Mouse (Mus musculus): ENCODE measurements at regions not wholly inside any gene's neighbourhood (a gene's known extent, or its start where the extent isn't known, plus 50 kb on each side); places are given as distances from the start of the nearest gene placed in this dataset.

DNA sequence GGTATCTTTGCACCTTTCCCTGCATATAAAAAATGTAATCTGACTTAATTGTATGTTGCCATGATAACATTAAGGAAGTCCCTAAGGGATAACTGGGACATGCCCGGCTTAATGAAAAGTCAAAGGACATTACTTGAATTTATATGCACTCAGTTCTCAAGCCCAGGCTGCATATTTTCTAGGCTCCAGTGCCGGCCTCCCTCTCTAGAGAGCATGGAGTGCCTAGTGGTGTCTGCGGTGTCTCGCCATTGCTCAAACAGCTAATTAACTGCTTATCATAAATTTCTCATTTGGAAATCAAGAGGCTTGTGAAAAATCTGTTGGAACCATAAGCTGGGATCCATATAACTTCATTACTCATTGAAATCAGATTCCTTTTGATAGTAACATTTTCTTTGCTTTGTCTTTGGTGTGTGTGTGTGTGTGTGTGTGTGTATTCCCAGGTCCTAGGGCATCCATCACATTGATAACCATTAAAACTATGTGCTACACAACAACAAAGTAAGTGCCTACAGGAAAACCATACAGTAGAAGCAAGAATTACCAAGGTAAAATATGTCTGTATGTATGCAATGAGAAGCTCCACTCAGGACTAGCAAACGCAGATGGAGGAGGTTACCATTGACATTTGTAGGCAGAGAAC is 238.0 kb upstream of the Apob start:
- Histone ChIP-seq H3K4me1 (ENCODE audit: control insufficient read depth, insufficient read depth, insufficient read length, low read length) (no peaks in the 10 kb centered on the region), H3K36me3 (ENCODE audit: control insufficient read depth, insufficient read depth, low read length) (no peaks in the 10 kb centered on the region), H3K27me3 (ENCODE audit: control insufficient read depth, insufficient read depth, low read length) (no peaks in the 10 kb centered on the region), H3K4me3 (ENCODE audit: low read depth, low read length) (no peak overlapping the region), H3K27ac (ENCODE audit: insufficient read depth, low read depth, low read length) (no peak overlapping the region)
- WGBS = 82% methylated on average over 5 of the region's 5 CpGs
- TF ChIP-seq POLR2A (IDR thresholded peaks at IDR 0.05; ENCODE audit: low read depth, low read length) (no peak), CTCF (IDR thresholded peaks at IDR 0.05; ENCODE audit: extremely low read depth, insufficient read length, insufficient replicate concordance, low read depth, low read length) (no peak)

DNA sequence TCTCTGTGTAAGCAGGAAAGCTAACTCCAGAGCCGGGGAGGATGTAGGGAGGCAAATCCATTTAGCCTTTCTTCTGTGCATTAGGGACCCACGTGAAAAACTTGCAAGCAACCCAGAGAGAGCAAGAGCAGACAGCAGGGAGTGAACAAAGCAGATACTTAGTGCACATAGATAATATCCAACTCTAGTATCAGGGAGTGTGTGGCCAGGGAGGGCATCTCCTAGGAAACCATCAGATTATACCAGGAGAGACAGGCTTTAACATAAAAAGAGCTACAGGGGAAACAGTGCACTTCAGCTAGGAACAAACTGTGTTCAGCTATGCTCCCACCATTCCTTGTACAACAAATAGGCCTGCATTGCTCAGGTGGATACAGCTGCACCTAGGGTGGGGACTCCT is 230.7 kb upstream of the Apob start:
- TF ChIP-seq POLR2A (IDR thresholded peaks at IDR 0.05; ENCODE audit: low read depth, low read length) (no peak), CTCF (IDR thresholded peaks at IDR 0.05; ENCODE audit: extremely low read depth, insufficient read length, insufficient replicate concordance, low read depth, low read length) (no peak)

DNA sequence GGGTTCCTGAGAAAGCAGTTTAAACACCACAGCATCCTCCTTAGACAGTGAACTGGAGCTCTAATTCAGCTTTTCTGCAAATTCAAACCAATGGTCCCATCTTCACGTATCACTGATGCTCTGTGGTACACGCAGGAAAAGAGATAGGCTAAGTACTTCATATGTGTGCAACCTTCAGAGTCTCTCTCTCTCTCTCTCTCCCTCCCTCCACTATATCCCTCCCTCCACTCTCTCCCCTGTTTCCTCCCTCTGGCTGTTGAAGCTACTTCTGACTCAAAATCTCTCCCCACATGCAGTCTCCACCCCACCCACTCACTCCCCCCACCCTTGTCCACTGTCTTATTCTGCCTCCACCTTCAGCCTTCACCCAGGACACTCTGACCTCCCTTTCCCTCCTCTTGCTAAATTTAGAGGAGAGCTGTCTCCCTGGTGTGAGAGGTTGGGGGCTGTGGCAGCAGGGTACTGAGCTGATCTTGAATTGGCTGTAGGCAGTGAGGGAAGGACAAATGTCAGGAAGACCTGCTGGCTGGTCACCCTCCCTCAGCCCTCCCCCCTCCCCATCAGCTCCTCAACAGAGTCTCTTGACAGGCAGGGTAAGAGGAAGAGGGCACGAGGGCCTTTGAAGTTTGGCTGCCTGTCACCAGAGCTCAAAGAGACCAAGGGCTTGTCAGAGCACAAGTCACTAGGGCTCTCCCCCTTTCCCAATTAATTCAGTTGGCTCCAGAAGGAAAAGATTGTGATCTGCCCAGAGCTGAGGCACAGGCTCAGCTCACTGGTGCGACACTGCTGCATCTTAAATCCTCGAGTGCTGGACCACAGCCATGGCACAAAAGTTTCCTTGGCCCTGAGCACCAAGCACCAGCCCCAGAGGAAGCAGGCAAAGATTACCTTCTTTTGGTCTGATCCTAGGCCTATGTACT is 227.9 kb upstream of the Apob start:
- Histone ChIP-seq H3K4me3 (ENCODE audit: low read depth, low read length) (no peak overlapping the region), H3K27me3 (ENCODE audit: control insufficient read depth, insufficient read depth, low read length) (no peaks in the 10 kb centered on the region), H3K27ac (ENCODE audit: insufficient read depth, low read depth, low read length) (no peak overlapping the region), H3K36me3 (ENCODE audit: control insufficient read depth, insufficient read depth, low read length) (no peaks in the 10 kb centered on the region), H3K4me1 (ENCODE audit: control insufficient read depth, insufficient read depth, insufficient read length, low read length) (no peaks in the 10 kb centered on the region)
- 55% methylated on average over 5 of the region's 5 CpGs for WGBS
- TF ChIP-seq CTCF (IDR thresholded peaks at IDR 0.05; ENCODE audit: extremely low read depth, insufficient read length, insufficient replicate concordance, low read depth, low read length) (no peak), POLR2A (IDR thresholded peaks at IDR 0.05; ENCODE audit: low read depth, low read length) (no peak)

More for the DNA sequence above, 230.7 kb upstream of the Apob start:
- Histone ChIP-seq H3K4me3 (ENCODE audit: low read depth, low read length) (no peak overlapping the region), H3K27me3 (ENCODE audit: control insufficient read depth, insufficient read depth, low read length) (no peaks in the 10 kb centered on the region), H3K4me1 (ENCODE audit: control insufficient read depth, insufficient read depth, insufficient read length, low read length) (no peaks in the 10 kb centered on the region), H3K27ac (ENCODE audit: insufficient read depth, low read depth, low read length) (no peak overlapping the region), H3K36me3 (ENCODE audit: control insufficient read depth, insufficient read depth, low read length) (no peaks in the 10 kb centered on the region)
- 19% methylated on average over 2 of the region's 2 CpGs for WGBS

DNA sequence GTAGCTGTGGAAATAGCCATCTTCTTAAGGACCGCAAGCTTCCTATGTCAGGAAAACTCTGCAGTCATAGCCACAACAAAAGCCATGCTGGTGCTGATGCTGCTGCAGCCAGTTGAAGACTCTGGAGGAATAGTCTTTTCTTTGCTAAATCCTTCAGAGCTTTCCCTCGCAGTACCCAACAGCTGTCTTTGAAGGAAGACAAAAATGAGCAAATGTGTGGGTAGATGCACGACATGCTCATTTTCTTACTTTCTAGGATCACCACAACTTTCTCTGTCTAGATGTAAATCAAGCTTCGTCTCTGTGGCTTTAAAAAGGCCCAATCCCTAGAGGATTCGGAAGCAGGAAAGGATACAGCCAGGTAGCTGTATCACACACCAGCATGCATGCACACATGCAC is 222.6 kb upstream of the Apob start:
- H3K36me3 ChIP-seq (ENCODE audit: control insufficient read depth, insufficient read depth, low read length) = no peaks in the 10 kb centered on the region
- no peak overlapping the region for H3K4me3 ChIP-seq (ENCODE audit: low read depth, low read length)
- WGBS = 84% methylated on average over 5 of the region's 5 CpGs
- H3K27ac ChIP-seq (ENCODE audit: insufficient read depth, low read depth, low read length) = no peak overlapping the region
- H3K27me3 ChIP-seq (ENCODE audit: control insufficient read depth, insufficient read depth, low read length) = no peaks in the 10 kb centered on the region
- TF ChIP-seq POLR2A (IDR thresholded peaks at IDR 0.05; ENCODE audit: low read depth, low read length) (no peak), CTCF (IDR thresholded peaks at IDR 0.05; ENCODE audit: extremely low read depth, insufficient read length, insufficient replicate concordance, low read depth, low read length) (no peak)
- H3K4me1 ChIP-seq (ENCODE audit: control insufficient read depth, insufficient read depth, insufficient read length, low read length) = no peaks in the 10 kb centered on the region

DNA sequence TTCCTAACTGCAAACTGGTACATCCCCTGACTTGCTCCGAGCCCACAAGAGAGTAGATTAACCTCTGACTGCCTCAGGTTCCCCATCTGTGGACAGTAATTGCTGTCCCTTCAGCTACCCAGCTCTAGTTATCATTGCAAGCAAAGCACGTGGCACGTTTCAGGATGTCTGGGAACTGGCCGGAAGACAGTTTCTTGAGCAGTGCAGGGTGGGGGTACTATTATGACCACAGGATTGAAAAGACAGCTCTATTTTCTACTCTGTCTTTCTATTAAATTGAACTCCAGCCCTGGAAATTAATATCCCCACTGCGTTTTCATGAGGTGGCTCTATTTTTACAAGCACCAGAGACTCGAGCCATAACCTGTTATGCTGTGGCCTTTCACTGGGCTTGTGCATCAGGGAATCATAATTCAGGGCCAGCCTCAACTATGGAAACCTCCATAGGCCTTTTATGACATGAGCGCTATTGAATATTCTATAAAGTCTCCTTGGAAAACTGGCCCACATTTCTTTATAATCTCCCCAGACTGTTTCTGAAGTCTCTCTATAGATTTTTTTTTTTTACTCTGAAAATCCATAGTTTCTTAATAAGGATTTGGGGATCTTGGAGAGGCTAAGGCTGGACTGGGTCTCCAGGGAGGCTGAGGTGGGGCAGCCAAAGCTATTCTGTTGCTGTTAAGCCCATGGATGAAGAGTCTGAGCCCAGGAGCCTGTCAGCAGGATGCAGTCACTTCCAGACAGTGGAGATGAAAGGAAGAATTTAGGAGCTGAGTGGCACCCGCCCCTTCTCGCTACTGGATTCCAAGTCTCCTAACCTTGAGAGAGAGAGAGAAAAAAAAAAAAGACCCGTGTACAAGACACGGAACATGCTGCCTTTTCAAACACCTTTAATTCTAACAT is 212.4 kb upstream of the Apob start:
- Histone ChIP-seq H3K27ac (ENCODE audit: insufficient read depth, low read depth, low read length) (no peak overlapping the region), H3K27me3 (ENCODE audit: control insufficient read depth, insufficient read depth, low read length) (no peaks in the 10 kb centered on the region), H3K4me3 (ENCODE audit: low read depth, low read length) (no peak overlapping the region), H3K36me3 (ENCODE audit: control insufficient read depth, insufficient read depth, low read length) (no peaks in the 10 kb centered on the region), H3K4me1 (ENCODE audit: control insufficient read depth, insufficient read depth, insufficient read length, low read length) (no peaks in the 10 kb centered on the region)
- WGBS = 82% methylated on average over 11 of the region's 11 CpGs
- TF ChIP-seq CTCF (IDR thresholded peaks at IDR 0.05; ENCODE audit: extremely low read depth, insufficient read length, insufficient replicate concordance, low read depth, low read length) = no peak
- TF ChIP-seq POLR2A (IDR thresholded peaks at IDR 0.05; ENCODE audit: low read depth, low read length) = no peak

GRCm38 (mm10) chr12:7774127-7774526 is 203.3 kb upstream of the Apob start:
- peaks cover 3% of the 10 kb centered on the region; the same call in 1 of the 2 replicates for H3K4me1 ChIP-seq (ENCODE audit: control insufficient read depth, insufficient read depth, insufficient read length, low read length)
- no peaks in the 10 kb centered on the region for H3K36me3 ChIP-seq (ENCODE audit: control insufficient read depth, insufficient read depth, low read length)
- H3K4me3 ChIP-seq (ENCODE audit: low read depth, low read length) = no peak overlapping the region
- WGBS = 34% methylated on average over 3 of the region's 3 CpGs
- no peak overlapping the region for H3K27ac ChIP-seq (ENCODE audit: insufficient read depth, low read depth, low read length)
- no peaks in the 10 kb centered on the region for H3K27me3 ChIP-seq (ENCODE audit: control insufficient read depth, insufficient read depth, low read length)
- no peak for TF ChIP-seq POLR2A (IDR thresholded peaks at IDR 0.05; ENCODE audit: low read depth, low read length)
- no peak for TF ChIP-seq CTCF (IDR thresholded peaks at IDR 0.05; ENCODE audit: extremely low read depth, insufficient read length, insufficient replicate concordance, low read depth, low read length)

Data from small intestine, adult 2 months (tissue).